Mouse (Mus musculus) embryonic facial prominence, embryonic 12.5 days (tissue): ENCODE data around the gene Myo9b. TPM values are rescaled to one million over a fixed set of nuclear protein-coding genes. Genes with fewer than 3 reads are reported as not detected.
A peak's percentile ranks its signal among the peaks of the same experiment; 100 is the strongest.
"Not testable (repeated sequence)": the region's sequence is repeated elsewhere in the genome, so short reads cannot be mapped to it uniquely, and the experiment has no call there.

ENCODE experiments used
- ATAC-seq: fragments of 200-750 bp; cut with Nextera tagmentation; 2 replicates; pipeline ENCODE4 v1.8.0; 2017; ENCODE audit not compliant: insufficient number of reproducible peaks, insufficient read depth, low FRiP score, low TSS enrichment
- H3K27ac ChIP-seq: fragments of 300-500 bp; sonication (generic); 2 replicates; pipeline ENCODE4 v1.5.1; 2016; ENCODE audit warnings: mild to moderate bottlenecking
- H3K27me3 ChIP-seq: fragments of 300-500 bp; sonication (generic); 2 replicates; pipeline ENCODE4 v1.6.1; 2016; ENCODE audit warnings: mild to moderate bottlenecking, moderate library complexity
- H3K36me3 ChIP-seq: fragments of 300-500 bp; sonication (generic); 2 replicates; pipeline ENCODE4 v1.6.1; 2016; ENCODE audit warnings: mild to moderate bottlenecking
- H3K4me1 ChIP-seq: fragments of 300-500 bp; sonication (generic); 2 replicates; pipeline ENCODE4 v1.6.1; 2016
- H3K4me2 ChIP-seq: fragments of 300-500 bp; sonication (generic); replicated peaks from 2 replicates; pipeline ENCODE4 v1.6.1; 2016; ENCODE audit warnings: mild to moderate bottlenecking, moderate library complexity
- H3K4me3 ChIP-seq: fragments of 300-500 bp; sonication (generic); 2 replicates; pipeline ENCODE4 v1.5.1; 2016; ENCODE audit warnings: mild to moderate bottlenecking
- H3K9ac ChIP-seq: fragments of 300-500 bp; sonication (generic); 2 replicates; pipeline ENCODE4 v1.6.1; 2016; ENCODE audit warnings: mild to moderate bottlenecking, moderate library complexity
- H3K9me3 ChIP-seq: fragments of 300-500 bp; sonication (generic); 2 replicates; pipeline ENCODE4 v1.6.1; 2016; ENCODE audit warnings: mild to moderate bottlenecking, moderate library complexity
- WGBS: fragments of 180-500 bp; shearing (Covaris S2); methylation state at CpG from one replicate; pipeline ENCODE4 v1.1.7; 2016; 5-methylcytosine and 5-hydroxymethylcytosine counted together
- polyA plus RNA-seq: library from polyadenylated mRNA; unstranded; fragments of >200 nt; fragmentation: Nextera tagmentation; extraction: Ambion mirVana; gene quantifications from 2 replicates; pipeline ENCODE4 v1.2.1, GENCODE M21; 2016

Myo9b gene
- polyA plus RNA-seq, 1 experiment from 2014 or later, result 34.0 TPM

GRCm38 (mm10) chr8:71322939-71323338 lies 50.4 kb downstream of the Myo9b start:
- no peaks in the 10 kb centered on the region for H3K27me3 ChIP-seq
- H3K9ac ChIP-seq, result no peak overlapping the region; the same call in 1 of the 2 replicates
- no peak for ATAC-seq
- H3K4me1 ChIP-seq, result no peaks in the 10 kb centered on the region
- H3K4me2 ChIP-seq, result no peak overlapping the region
- no peaks in the 10 kb centered on the region for H3K9me3 ChIP-seq
- H3K27ac ChIP-seq, result no peak overlapping the region
- H3K36me3 ChIP-seq, result peaks cover 55% of the 10 kb centered on the region
- 73% methylated on average over 3 of the region's 3 CpGs for WGBS
- no peak overlapping the region for H3K4me3 ChIP-seq

GRCm38 (mm10) chr8:71324848-71325247 lies 52.3 kb downstream of the Myo9b start:
- no peaks in the 10 kb centered on the region for H3K27me3 ChIP-seq
- no peak overlapping the region for H3K9ac ChIP-seq
- H3K9me3 ChIP-seq, result no peaks in the 10 kb centered on the region
- 95% methylated on average over 1 of the region's 1 CpGs for WGBS
- no peaks in the 10 kb centered on the region for H3K4me1 ChIP-seq
- no peak overlapping the region for H3K27ac ChIP-seq
- peaks cover 68% of the 10 kb centered on the region for H3K36me3 ChIP-seq
- no peak for ATAC-seq
- no peak overlapping the region for H3K4me3 ChIP-seq
- no peak overlapping the region for H3K4me2 ChIP-seq

DNA sequence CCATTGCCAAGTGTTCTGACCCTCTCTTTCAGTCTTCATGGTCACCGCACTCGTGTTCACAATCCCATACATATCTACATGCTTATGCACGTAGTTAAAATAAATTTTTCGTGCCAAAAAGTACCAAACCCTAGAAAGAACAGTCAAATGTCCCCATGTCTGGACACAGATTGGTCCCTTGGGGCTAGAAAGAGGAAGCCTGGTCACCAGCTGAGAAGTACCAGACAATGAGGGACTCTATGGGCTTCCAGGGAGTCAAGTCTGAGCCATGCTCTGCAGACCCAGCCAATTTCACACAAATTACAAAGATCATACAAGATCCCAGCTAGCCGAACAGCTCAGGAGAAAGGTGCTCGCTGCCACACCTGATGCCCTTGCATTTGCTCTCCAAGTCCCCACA lies 65.3 kb downstream of the Myo9b start:
- not testable (repeated sequence) for ATAC-seq, H3K27me3 ChIP-seq, H3K4me3 ChIP-seq, H3K9ac ChIP-seq, H3K4me2 ChIP-seq, H3K9me3 ChIP-seq, H3K4me1 ChIP-seq, H3K27ac ChIP-seq
- H3K36me3 ChIP-seq, result peaks cover 46% of the 10 kb centered on the region
- 87% methylated on average over 6 of the region's 6 CpGs for WGBS

GRCm38 (mm10) chr8:71340625-71341024 lies 68.1 kb downstream of the Myo9b start:
- WGBS, result 76% methylated on average over 5 of the region's 5 CpGs
- no peaks in the 10 kb centered on the region for H3K4me1 ChIP-seq

DNA sequence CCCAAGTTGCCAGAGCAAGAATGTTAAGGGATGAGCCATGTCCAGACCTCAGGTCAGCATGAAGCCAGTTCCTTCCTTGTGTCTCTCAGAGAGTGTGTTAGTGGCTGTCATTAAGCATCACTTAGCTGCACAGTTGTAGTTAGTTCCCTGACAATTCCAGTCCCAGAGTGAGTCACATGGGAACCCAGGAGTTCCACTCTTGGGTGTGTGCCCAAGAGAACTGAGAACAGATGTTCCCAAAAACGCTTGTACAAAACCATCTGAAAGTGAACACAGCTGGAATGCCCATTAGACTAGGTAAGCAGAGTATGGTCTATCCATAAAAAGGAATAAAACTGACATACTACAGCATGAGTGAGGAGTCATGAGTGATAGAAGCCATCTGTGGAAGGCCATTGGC lies 74.1 kb downstream of the Myo9b start:
- Histone ChIP-seq H3K9me3 (no peaks in the 10 kb centered on the region), H3K36me3 (peaks cover 87% of the 10 kb centered on the region), H3K27ac (no peak overlapping the region), H3K4me2 (no peak overlapping the region), H3K4me3 (no peak overlapping the region), H3K27me3 (no peaks in the 10 kb centered on the region), H3K9ac (no peak overlapping the region), H3K4me1 (no peaks in the 10 kb centered on the region)
- ATAC-seq, result no peak
- WGBS, result 67% methylated on average over 1 of the region's 1 CpGs

More at GRCm38 (mm10) chr8:71340625-71341024, 68.1 kb downstream of the Myo9b start:
- Histone ChIP-seq H3K9ac (no peak overlapping the region), H3K4me3 (no peak overlapping the region), H3K27ac (no peak overlapping the region), H3K4me2 (no peak overlapping the region), H3K9me3 (no peaks in the 10 kb centered on the region), H3K27me3 (no peaks in the 10 kb centered on the region), H3K36me3 (peaks cover 57% of the 10 kb centered on the region)
- no peak for ATAC-seq

DNA sequence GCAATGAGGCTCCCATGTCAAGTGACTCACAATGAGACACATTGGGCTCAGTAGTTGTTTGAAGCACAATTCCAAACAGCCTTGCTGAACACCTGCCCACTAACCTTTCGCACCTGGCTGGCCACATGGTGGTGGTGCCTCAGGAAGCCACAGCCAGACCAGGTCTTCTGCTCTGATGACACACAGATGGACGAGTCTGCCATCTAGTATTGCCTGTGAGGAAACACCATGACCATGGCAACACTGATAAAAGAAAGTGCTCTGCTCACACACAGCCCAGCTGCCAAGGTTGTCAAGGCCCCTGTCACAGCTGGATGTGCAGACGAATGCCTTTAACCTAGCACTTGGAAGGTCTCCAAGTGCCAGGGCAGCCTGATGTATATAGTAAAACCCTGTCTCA lies 78.6 kb downstream of the Myo9b start:
- no peak overlapping the region for H3K4me3 ChIP-seq
- no peaks in the 10 kb centered on the region for H3K4me1 ChIP-seq
- H3K27ac ChIP-seq, result no peak overlapping the region
- H3K27me3 ChIP-seq, result no peaks in the 10 kb centered on the region
- H3K4me2 ChIP-seq, result no peak overlapping the region
- no peak overlapping the region for H3K9ac ChIP-seq
- ATAC-seq, result no peak
- WGBS, result 77% methylated on average over 3 of the region's 3 CpGs
- no peaks in the 10 kb centered on the region for H3K9me3 ChIP-seq
- H3K36me3 ChIP-seq, result peaks cover 97% of the 10 kb centered on the region

- ATAC-seq, result no peak
- Histone ChIP-seq H3K27ac (no peak overlapping the region), H3K9ac (no peak overlapping the region), H3K4me1 (no peaks in the 10 kb centered on the region), H3K4me3 (no peak overlapping the region), H3K4me2 (no peak overlapping the region), H3K36me3 (peaks cover 97% of the 10 kb centered on the region), H3K9me3 (no peaks in the 10 kb centered on the region), H3K27me3 (no peaks in the 10 kb centered on the region)
- WGBS, result 93% methylated on average over 1 of the region's 1 CpGs
These were observed 79.0 kb downstream of the Myo9b start for GRCm38 (mm10) chr8:71351520-71351919.

- ATAC-seq, result no peak
- Histone ChIP-seq H3K4me1 (no peaks in the 10 kb centered on the region), H3K9me3 (no peaks in the 10 kb centered on the region), H3K27ac (no peak overlapping the region), H3K4me3 (no peak overlapping the region), H3K36me3 (peaks cover 74% of the 10 kb centered on the region), H3K27me3 (no peaks in the 10 kb centered on the region), H3K9ac (no peak overlapping the region), H3K4me2 (no peak overlapping the region)
- 89% methylated on average over 3 of the region's 3 CpGs for WGBS
These were observed 85.5 kb downstream of the Myo9b start for GRCm38 (mm10) chr8:71358026-71358425.

GRCm38 (mm10) chr8:71366771-71367528 lies 94.4 kb downstream of the Myo9b start, which contains the start of gene Use1:
Gene Use1 (plus strand): TSS chr8:71366848.
- Histone ChIP-seq H3K4me3 (peak within 1 kb of the TSS; percentile 60), H3K4me1 (peaks cover 11% of the 10 kb centered on the region), H3K27ac (peak within 1 kb of the TSS; percentile 89), H3K36me3 (peaks cover 9% of the 10 kb centered on the region), H3K9me3 (no peaks in the 10 kb centered on the region), H3K9ac (peak within 1 kb of the TSS; percentile 74), H3K4me2 (peak within 1 kb of the TSS; percentile 79), H3K27me3 (no peaks in the 10 kb centered on the region)
- under 1% methylated on average over 56 of the region's 56 CpGs for WGBS
- ATAC-seq, result peak; percentile 76

DNA sequence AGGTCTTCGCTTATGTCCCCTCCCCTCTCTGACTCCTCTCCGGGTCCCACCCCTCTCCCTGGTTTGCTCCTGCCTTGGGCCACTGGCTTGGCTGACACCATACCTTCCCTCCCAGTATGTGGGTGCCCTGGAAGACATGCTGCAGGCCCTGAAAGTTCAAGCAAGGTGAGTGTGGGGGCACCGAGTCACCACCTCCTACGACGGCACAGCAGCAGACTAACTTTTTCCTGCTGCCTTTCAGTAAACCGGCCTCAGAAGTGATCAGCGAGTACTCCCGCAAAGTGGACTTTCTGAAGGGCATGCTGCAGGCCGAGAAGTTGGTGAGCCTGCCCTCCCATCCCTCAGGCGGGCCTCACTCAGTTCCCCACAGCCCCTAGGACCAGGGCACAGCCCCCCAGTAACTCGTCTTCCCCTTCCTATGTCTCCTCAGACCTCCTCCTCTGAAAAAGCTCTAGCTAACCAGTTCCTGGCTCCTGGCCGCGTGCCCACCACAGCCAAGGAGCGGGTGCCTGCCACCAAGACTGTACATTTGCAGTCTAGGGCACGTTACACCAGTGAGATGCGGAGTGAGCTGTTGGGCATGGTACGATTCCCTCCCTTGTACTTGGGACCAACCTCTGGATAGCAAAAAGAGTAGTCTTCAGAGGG lies 95.1 kb downstream of the Myo9b start:
- H3K9ac ChIP-seq, result peak overlapping the region; percentile 74
- ATAC-seq, result peak; percentile 76
- peak overlapping the region; percentile 60 for H3K4me3 ChIP-seq
- peaks cover 11% of the 10 kb centered on the region for H3K4me1 ChIP-seq
- no peaks in the 10 kb centered on the region for H3K9me3 ChIP-seq
- H3K27ac ChIP-seq, result peak overlapping the region; percentile 89
- WGBS, result 45% methylated on average over 17 of the region's 17 CpGs
- H3K36me3 ChIP-seq, result peaks cover 9% of the 10 kb centered on the region
- H3K4me2 ChIP-seq, result peak overlapping the region; percentile 79
- H3K27me3 ChIP-seq, result no peaks in the 10 kb centered on the region

GRCm38 (mm10) chr8:71368366-71368765 lies 95.9 kb downstream of the Myo9b start:
- Histone ChIP-seq H3K4me2 (peak overlapping the region; percentile 79), H3K4me3 (peak overlapping the region; percentile 60; the same call in 1 of the 2 replicates), H3K27me3 (no peaks in the 10 kb centered on the region), H3K9ac (peak overlapping the region; percentile 74; the same call in 1 of the 2 replicates), H3K9me3 (no peaks in the 10 kb centered on the region), H3K27ac (no peak overlapping the region), H3K36me3 (peaks cover 10% of the 10 kb centered on the region), H3K4me1 (peaks cover 11% of the 10 kb centered on the region)
- no peak for ATAC-seq
